Mouse (Mus musculus) myocyte (in vitro differentiated cells): ENCODE results near the gene Gpr152. TPM values are rescaled to one million over a fixed set of nuclear protein-coding genes. Genes with fewer than 3 reads are reported as not detected.

Experiments
- H3K27me3 ChIP-seq: one replicate; pipeline ENCODE4 v1.6.1; 2011; ENCODE audit not compliant: control insufficient read depth, insufficient read depth, insufficient read length
- H3K36me3 ChIP-seq: one replicate; pipeline ENCODE4 v1.6.1; 2011; ENCODE audit not compliant: control insufficient read depth, insufficient read depth
- H3K4me2 ChIP-seq: one replicate; pipeline ENCODE4 v1.6.1; 2011; ENCODE audit warnings: low read depth, control low read depth
- H3K4me3 ChIP-seq: one replicate; pipeline ENCODE4 v1.5.1; 2011; ENCODE audit warnings: mild to moderate bottlenecking, control low read depth, moderate library complexity
- H3K79me2 ChIP-seq: one replicate; pipeline ENCODE4 v1.6.1; 2011; ENCODE audit not compliant: control insufficient read depth, insufficient read depth
- H3ac ChIP-seq: one replicate; pipeline ENCODE4 v1.6.1; 2011; ENCODE audit not compliant: control insufficient read depth, insufficient read length
- CEBPB ChIP-seq: IDR thresholded peaks from 2 replicates; pipeline ENCODE4 v1.6.1; 2011; ENCODE audit warnings: mild to moderate bottlenecking, moderate library complexity; ENCODE audit not compliant: poor library complexity, insufficient read depth, severe bottlenecking
- E2F4 ChIP-seq: IDR thresholded peaks from one replicate; pipeline ENCODE4 v1.6.1; 2011; ENCODE audit warnings: mild to moderate bottlenecking, control low read depth, moderate library complexity; ENCODE audit not compliant: insufficient read depth
- MAX ChIP-seq: IDR thresholded peaks from one replicate; pipeline ENCODE4 v1.6.1; 2011; ENCODE audit warnings: low read depth, mild to moderate bottlenecking, control low read depth
- MYOD1 ChIP-seq, 3 experiments: IDR thresholded peaks; one replicate each; pipeline ENCODE4 v1.6.1; 2011; ENCODE audit warnings: control low read depth in 2 of 3, low read depth in 2 of 3, mild to moderate bottlenecking in 2 of 3, moderate library complexity in 1 of 3; ENCODE audit not compliant: insufficient read length in 2 of 3, control insufficient read depth in 1 of 3
- MYOG ChIP-seq, 3 experiments: IDR thresholded peaks; one replicate each; pipeline ENCODE4 v1.6.1; 2011; ENCODE audit warnings: control low read depth in 2 of 3, low read depth in 2 of 3, mild to moderate bottlenecking in 2 of 3; ENCODE audit not compliant: insufficient read length in 2 of 3, control insufficient read depth in 1 of 3, insufficient read depth in 1 of 3
- POLR2A ChIP-seq: IDR thresholded peaks from one replicate; pipeline ENCODE4 v1.6.1; 2011; ENCODE audit warnings: low read depth, mild to moderate bottlenecking, control low read depth, moderate library complexity; ENCODE audit not compliant: insufficient read length
- POLR2AphosphoS2 ChIP-seq: IDR thresholded peaks from one replicate; pipeline ENCODE4 v1.6.1; 2011; ENCODE audit warnings: low read depth, control low read depth; ENCODE audit not compliant: insufficient read length
- REST ChIP-seq: IDR thresholded peaks from one replicate; pipeline ENCODE4 v1.6.1; 2011; ENCODE audit warnings: mild to moderate bottlenecking, control low read depth, moderate library complexity; ENCODE audit not compliant: insufficient read depth, insufficient read length
- SRF ChIP-seq: IDR thresholded peaks from one replicate; pipeline ENCODE4 v1.6.1; 2011; ENCODE audit warnings: low read depth; ENCODE audit not compliant: control insufficient read depth, insufficient read length
- TCF12 ChIP-seq: IDR thresholded peaks from one replicate; pipeline ENCODE4 v1.6.1; 2011; ENCODE audit warnings: mild to moderate bottlenecking, control low read depth; ENCODE audit not compliant: poor library complexity, insufficient read depth, severe bottlenecking
- TCF3 ChIP-seq: IDR thresholded peaks from one replicate; pipeline ENCODE4 v1.6.1; 2011; ENCODE audit warnings: low read depth, control low read depth; ENCODE audit not compliant: insufficient read length
- USF1 ChIP-seq: IDR thresholded peaks from one replicate; pipeline ENCODE4 v1.6.1; 2011; ENCODE audit warnings: low read depth, mild to moderate bottlenecking, control low read depth, moderate library complexity
- polyA plus RNA-seq: library from polyadenylated mRNA; unstranded; fragments of >200 nt; fragmentation: generic; extraction: Trizol; gene quantifications from one replicate; pipeline ENCODE4 v1.2.1, GENCODE M21; 2012; ENCODE audit warnings: missing spikeins

The Gpr152 gene
- not detected for polyA plus RNA-seq

- Histone ChIP-seq H3K79me2 (no peaks in the 10 kb centered on the region), H3K4me2 (no peak within 1 kb of the TSS), H3K4me3 (no peak within 1 kb of the TSS), H3ac (no peak within 1 kb of the TSS), H3K36me3 (no peaks in the 10 kb centered on the region), H3K27me3 (no peaks in the 10 kb centered on the region)
- TF ChIP-seq MAX (no peak), E2F4 (no peak), MYOD1 (IDR thresholded peaks at IDR 0.05; ENCODE audit: control insufficient read depth in 1 of 3, insufficient read length in 2 of 3, low read depth in 2 of 3) (no peak), MYOG (IDR thresholded peaks at IDR 0.05; ENCODE audit: control insufficient read depth in 1 of 3, insufficient read depth in 1 of 3, insufficient read length in 2 of 3, low read depth in 2 of 3) (no peak), POLR2AphosphoS2 (no peak), CEBPB (no peak), TCF12 (no peak), SRF (no peak), REST (no peak), USF1 (no peak), TCF3 (no peak), POLR2A (no peak)
These were observed at the start of gene Gpr152 for GRCm38 (mm10) chr19:4139446-4139845. Gene Gpr152 (plus strand): TSS chr19:4139787.

- Histone ChIP-seq H3K4me2 (peak overlapping the region; percentile 57), H3K4me3 (no peak overlapping the region), H3ac (no peak overlapping the region), H3K27me3 (no peaks in the 10 kb centered on the region), H3K79me2 (no peaks in the 10 kb centered on the region), H3K36me3 (no peaks in the 10 kb centered on the region)
- TF ChIP-seq REST = no peak
- TF ChIP-seq POLR2A = no peak
- TF ChIP-seq POLR2AphosphoS2 = no peak
- no peak for TF ChIP-seq SRF
- no peak for TF ChIP-seq E2F4
- no peak for TF ChIP-seq MAX
- no peak for TF ChIP-seq CEBPB
- TF ChIP-seq USF1 = no peak
- peak in 2 of 3 experiments; percentile 18 to 43 for TF ChIP-seq MYOG (IDR thresholded peaks at IDR 0.05; ENCODE audit: control insufficient read depth in 1 of 3, insufficient read depth in 1 of 3, insufficient read length in 2 of 3, low read depth in 2 of 3)
- peak in 2 of 3 experiments; percentile 67 to 80 for TF ChIP-seq MYOD1 (IDR thresholded peaks at IDR 0.05; ENCODE audit: control insufficient read depth in 1 of 3, insufficient read length in 2 of 3, low read depth in 2 of 3)
- TF ChIP-seq TCF12 = no peak
- peak; percentile 26 for TF ChIP-seq TCF3
These were observed 49.1 kb upstream of the Gpr152 start for GRCm38 (mm10) chr19:4090446-4090845.

- H3ac ChIP-seq = no peak overlapping the region
- TF ChIP-seq POLR2A (no peak), TCF3 (no peak), TCF12 (no peak), SRF (no peak), REST (no peak), POLR2AphosphoS2 (no peak), MYOD1 (IDR thresholded peaks at IDR 0.05; ENCODE audit: control insufficient read depth in 1 of 3, insufficient read length in 2 of 3, low read depth in 2 of 3) (no peak), E2F4 (no peak)
- H3K79me2 ChIP-seq = no peaks in the 10 kb centered on the region
- no peaks in the 10 kb centered on the region for H3K36me3 ChIP-seq
- H3K4me2 ChIP-seq = peak overlapping the region; percentile 57
- no peak overlapping the region for H3K4me3 ChIP-seq
- no peaks in the 10 kb centered on the region for H3K27me3 ChIP-seq
These were observed 48.2 kb upstream of the Gpr152 start for GRCm38 (mm10) chr19:4091383-4091782.

- no peak overlapping the region for H3ac ChIP-seq
- no peak overlapping the region for H3K4me3 ChIP-seq
- H3K79me2 ChIP-seq = peaks cover 3% of the 10 kb centered on the region
- H3K36me3 ChIP-seq = no peaks in the 10 kb centered on the region
- H3K27me3 ChIP-seq = no peaks in the 10 kb centered on the region
- H3K4me2 ChIP-seq = peak overlapping the region; percentile 70
- TF ChIP-seq POLR2A (no peak), POLR2AphosphoS2 (no peak), USF1 (no peak), MYOD1 (IDR thresholded peaks at IDR 0.05; ENCODE audit: control insufficient read depth in 1 of 3, insufficient read length in 2 of 3, low read depth in 2 of 3) (peak; percentile 67 to 78 (median 75)), MYOG (IDR thresholded peaks at IDR 0.05; ENCODE audit: control insufficient read depth in 1 of 3, insufficient read depth in 1 of 3, insufficient read length in 2 of 3, low read depth in 2 of 3) (peak in 2 of 3 experiments; percentile 19 to 66), CEBPB (peak; percentile 96), TCF3 (peak; percentile 4), TCF12 (peak; percentile 12)
These were observed 46.8 kb upstream of the Gpr152 start for GRCm38 (mm10) chr19:4092750-4093149.

GRCm38 (mm10) chr19:4093772-4094171 lies 45.8 kb upstream of the Gpr152 start:
- no peak overlapping the region for H3K4me3 ChIP-seq
- H3K36me3 ChIP-seq = no peaks in the 10 kb centered on the region
- H3K27me3 ChIP-seq = no peaks in the 10 kb centered on the region
- no peak for TF ChIP-seq TCF3
- peak; percentile 9 for TF ChIP-seq POLR2A
- no peak overlapping the region for H3ac ChIP-seq
- peak overlapping the region; percentile 70 for H3K4me2 ChIP-seq
- peaks cover 11% of the 10 kb centered on the region for H3K79me2 ChIP-seq
